Mouse (Mus musculus): ENCODE measurements around the gene Atg4a-ps. TPM values are rescaled to one million over a fixed set of nuclear protein-coding genes. Genes with fewer than 3 reads are reported as not detected.

Atg4a-ps gene
- 3.6 TPM for polyA plus RNA-seq (2017; shearing (Covaris generic))

DNA sequence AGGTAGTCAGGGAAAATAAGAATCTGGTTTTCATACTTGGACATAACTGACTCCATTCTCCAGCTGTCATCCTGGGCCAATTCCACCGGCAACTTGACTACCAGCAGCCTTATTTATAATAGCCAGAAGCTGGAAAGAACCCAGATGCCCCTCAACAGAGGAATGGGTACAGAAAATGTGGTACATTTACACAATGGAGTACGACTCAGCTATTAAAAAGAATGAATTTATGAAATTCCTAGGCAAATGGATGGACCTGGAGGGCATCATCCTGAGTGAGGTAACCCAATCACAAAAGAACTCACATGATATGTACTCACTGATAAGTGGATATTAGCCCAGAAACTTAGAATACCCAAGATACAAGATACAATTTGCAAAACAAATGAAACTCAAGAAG is at the start of gene Atg4a-ps:
Gene Atg4a-ps (minus strand): TSS at position 101 of the 400 bp plus-strand sequence.

Other genes with a start within 250 kb of the Atg4a-ps start
- gene Syt6, start 70.8 kb downstream of the Atg4a-ps start, polyA plus RNA-seq (2017; shearing (Covaris generic)), result not detected
- gene Olfml3, start 91.9 kb upstream of the Atg4a-ps start, polyA plus RNA-seq (2017; shearing (Covaris generic)), result 0.33 TPM
- gene Gm10964, start 93.3 kb upstream of the Atg4a-ps start, polyA plus RNA-seq (2017; shearing (Covaris generic)), result not detected
- gene Hipk1, start 145.5 kb upstream of the Atg4a-ps start, polyA plus RNA-seq (2017; shearing (Covaris generic)), result 16.6 TPM
- gene Dclre1b, start 163.4 kb upstream of the Atg4a-ps start, polyA plus RNA-seq (2017; shearing (Covaris generic)), result 30.8 TPM
- gene Ap4b1, start 163.5 kb upstream of the Atg4a-ps start, polyA plus RNA-seq (2017; shearing (Covaris generic)), result 41.3 TPM
- gene Gm43064, start 163.5 kb upstream of the Atg4a-ps start, polyA plus RNA-seq (2017; shearing (Covaris generic)), result not detected
- gene Bcl2l15, start 186.5 kb upstream of the Atg4a-ps start, polyA plus RNA-seq (2017; shearing (Covaris generic)), result 4.1 TPM
- gene Ptpn22, start 213.7 kb upstream of the Atg4a-ps start, polyA plus RNA-seq (2017; shearing (Covaris generic)), result 400 TPM